24 mouse cellular contexts compared by ENCODE assay signal in the genomic region with DNA sequence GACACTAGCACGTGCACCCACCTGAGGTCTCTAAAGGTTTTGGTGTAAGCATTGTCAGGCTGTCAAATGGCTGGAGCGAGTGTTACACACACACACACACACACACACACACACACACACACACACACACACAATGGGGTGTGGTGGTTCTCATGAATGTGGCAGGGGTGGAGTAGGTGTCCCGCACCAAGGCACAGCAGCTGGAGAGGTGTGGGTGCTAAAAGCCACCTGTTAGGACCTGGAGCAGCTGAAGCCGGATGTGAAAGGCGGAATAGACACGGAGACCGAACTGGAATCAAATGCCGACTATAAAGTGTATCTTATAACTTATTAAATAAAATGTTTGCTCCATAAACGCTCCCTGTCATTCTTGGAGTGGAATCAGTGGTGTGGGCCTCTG. TPM values are rescaled to one million over a fixed set of nuclear protein-coding genes. Genes with fewer than 3 reads are reported as not detected.
DNase-seq lines count a peak whose midpoint lies in the region; ATAC-seq and TF ChIP-seq lines count a peak whose summit lies in the region.
"Had no signal": no experiment of that assay in that cellular context is flagged by ENCODE, and none has a peak within 500 bp of the region (broad histone marks: within the 10 kb centered on the region; RNA-seq: fewer than 3 reads in every experiment).

No protein-coding gene starts in this region.

- no peaks in the 10 kb centered on the region for H3K27me3 ChIP-seq in intestine, postnatal 0 days (replicated peaks; ENCODE audit: control insufficient read depth, insufficient read depth, low read length)
- no peaks in the 10 kb centered on the region for H3K27me3 ChIP-seq in intestine, embryonic 16.5 days (replicated peaks; ENCODE audit: control insufficient read depth, insufficient read depth, low read length)
- H3K27me3 ChIP-seq in liver, postnatal 0 days (ENCODE audit: insufficient read depth, low read length), result no peaks in the 10 kb centered on the region
- no peaks in the 10 kb centered on the region for H3K27me3 ChIP-seq in liver, embryonic 12.5 days (replicated peaks)
- H3K27me3 ChIP-seq: CH12.LX; embryonic facial prominence, embryonic 12.5 days; forebrain, embryonic 13.5 days; forebrain, embryonic 15.5 days had no signal

- DNase-seq in liver, postnatal 0 days, result no peak
- no peak for DNase-seq in c-Kit-positive CD71-positive TER-119-positive erythroid progenitor cells, embryonic 14.5 days (ENCODE audit: low spot score)
- DNase-seq: adrenal gland, adult 2 months; adrenal gland, postnatal 10 days; adrenal gland, postnatal 25 days; B cell, adult 2 months; cerebellum, adult 11-12 months; cerebellum, adult 2 months; cerebellum, adult 9-10 months; cerebellum, postnatal 10 days; cerebellum, postnatal 25 days; forebrain, postnatal 0 days had no signal

- no peaks in the 10 kb centered on the region for H3K9me3 ChIP-seq in intestine, postnatal 0 days (ENCODE audit: control insufficient read depth)
- H3K9me3 ChIP-seq in intestine, embryonic 16.5 days (ENCODE audit: control insufficient read depth, low read length), result no peaks in the 10 kb centered on the region
- H3K9me3 ChIP-seq in liver, postnatal 0 days (ENCODE audit: low read length), result no peaks in the 10 kb centered on the region
- no peaks in the 10 kb centered on the region for H3K9me3 ChIP-seq in liver, embryonic 12.5 days (replicated peaks)
- H3K9me3 ChIP-seq: embryonic facial prominence, embryonic 10.5 days; embryonic facial prominence, embryonic 12.5 days; forebrain, embryonic 13.5 days; forebrain, embryonic 15.5 days had no signal

- peaks cover 46% of the 10 kb centered on the region for H3K36me3 ChIP-seq in intestine, postnatal 0 days (ENCODE audit: control insufficient read depth, insufficient read depth)
- peaks cover 8% of the 10 kb centered on the region; the same call in 1 of the 2 replicates for H3K36me3 ChIP-seq in intestine, embryonic 16.5 days (ENCODE audit: control insufficient read depth, insufficient read depth, low read length)
- H3K36me3 ChIP-seq in liver, postnatal 0 days (replicated peaks; ENCODE audit: insufficient read depth, low read length), result 0 out of 2 replicates have a peak, but pooled peaks cover 4% of the 10 kb centered on the region
- H3K36me3 ChIP-seq in liver, embryonic 12.5 days, result peaks cover 27% of the 10 kb centered on the region

- H3K27ac ChIP-seq in intestine, postnatal 0 days (ENCODE audit: low read depth, low read length), result 0 out of 2 replicates have a peak overlapping the region, but pooled peaks have one; percentile 89
- no peak overlapping the region for H3K27ac ChIP-seq in intestine, embryonic 16.5 days (ENCODE audit: low read length)
- H3K27ac ChIP-seq in liver, postnatal 0 days (ENCODE audit: low read depth), result peak overlapping the region; percentile 80; the same call in 1 of the 2 replicates
- H3K27ac ChIP-seq in liver, embryonic 12.5 days, result no peak overlapping the region
- H3K27ac ChIP-seq: embryonic facial prominence, embryonic 10.5 days; embryonic facial prominence, embryonic 12.5 days; forebrain, embryonic 13.5 days; forebrain, embryonic 15.5 days had no signal

- no peak overlapping the region for H3K4me3 ChIP-seq in intestine, postnatal 0 days (ENCODE audit: low read depth, low read length)
- no peak overlapping the region for H3K4me3 ChIP-seq in intestine, embryonic 16.5 days (ENCODE audit: low read length)
- H3K4me3 ChIP-seq in liver, postnatal 0 days (ENCODE audit: low read depth, low read length), result no peak overlapping the region
- no peak overlapping the region for H3K4me3 ChIP-seq in liver, embryonic 12.5 days
- H3K4me3 ChIP-seq: embryonic facial prominence, embryonic 10.5 days; embryonic facial prominence, embryonic 12.5 days; forebrain, embryonic 13.5 days; forebrain, embryonic 15.5 days had no signal

- H3K4me2 ChIP-seq in intestine, postnatal 0 days (replicated peaks; ENCODE audit: low read depth), result no peak overlapping the region
- H3K4me2 ChIP-seq in intestine, embryonic 16.5 days (ENCODE audit: low read depth, low read length), result no peak overlapping the region
- H3K4me2 ChIP-seq in liver, postnatal 0 days (ENCODE audit: low read depth, low read length), result no peak overlapping the region
- no peak overlapping the region for H3K4me2 ChIP-seq in liver, embryonic 12.5 days
- H3K4me2 ChIP-seq: embryonic facial prominence, embryonic 12.5 days; forebrain, embryonic 13.5 days; forebrain, embryonic 15.5 days had no signal

- H3K9ac ChIP-seq in intestine, postnatal 0 days (ENCODE audit: low read depth, low read length), result no peak overlapping the region
- H3K9ac ChIP-seq in intestine, embryonic 16.5 days (ENCODE audit: low read depth, low read length), result no peak overlapping the region
- H3K9ac ChIP-seq in liver, postnatal 0 days (replicated peaks), result no peak overlapping the region
- H3K9ac ChIP-seq in liver, embryonic 12.5 days, result no peak overlapping the region
- H3K9ac ChIP-seq: embryonic facial prominence, embryonic 12.5 days; forebrain, embryonic 13.5 days; forebrain, embryonic 15.5 days; forebrain, postnatal 0 days had no signal

- H3K4me1 ChIP-seq in intestine, postnatal 0 days (replicated peaks; ENCODE audit: control insufficient read depth, insufficient read depth, low read length), result peaks cover 3% of the 10 kb centered on the region
- H3K4me1 ChIP-seq in intestine, embryonic 16.5 days (ENCODE audit: control insufficient read depth, insufficient read depth, low read length), result peaks cover 18% of the 10 kb centered on the region
- peaks cover 10% of the 10 kb centered on the region for H3K4me1 ChIP-seq in liver, postnatal 0 days (ENCODE audit: insufficient read depth)
- peaks cover 9% of the 10 kb centered on the region for H3K4me1 ChIP-seq in liver, embryonic 12.5 days

- no peak for ATAC-seq in intestine, postnatal 0 days
- no peak for ATAC-seq in intestine, embryonic 16.5 days
- ATAC-seq in liver, postnatal 0 days, result no peak
- no peak for ATAC-seq in liver, embryonic 12.5 days
- ATAC-seq: CD4-positive, CD25-positive, alpha-beta regulatory T cell, adult 4 months; forebrain, embryonic 13.5 days; forebrain, embryonic 15.5 days; forebrain, postnatal 0 days had no signal

- TF ChIP-seq CTCF in intestine, postnatal 0 days (IDR thresholded peaks at IDR 0.05; ENCODE audit: low read depth), result no peak
- TF ChIP-seq CTCF in liver, postnatal 0 days (IDR thresholded peaks at IDR 0.05; ENCODE audit: low read depth), result no peak

- 88% methylated on average over 9 of the region's 9 CpGs for WGBS in intestine, postnatal 0 days
- WGBS in intestine, embryonic 16.5 days, result 88% methylated on average over 9 of the region's 9 CpGs
- 79% methylated on average over 9 of the region's 9 CpGs for WGBS in liver, postnatal 0 days (ENCODE audit: insufficient replicate concordance)
- WGBS in liver, embryonic 12.5 days (ENCODE audit: insufficient replicate concordance), result 79% methylated on average over 9 of the region's 9 CpGs

- TF ChIP-seq EP300 in liver, postnatal 0 days (IDR thresholded peaks at IDR 0.05; ENCODE audit: low read depth), result no peak

RNA-seq across cellular contexts. Expression of a gene that starts 5.9 kb away (rescaled TPM):
- not detected in 2 replicates for polyA plus RNA-seq in intestine, postnatal 0 days (2015; fragmentation: Nextera tagmentation; extraction: Ambion mirVana)
- not detected in 2 replicates for polyA plus RNA-seq in intestine, embryonic 16.5 days (2015; fragmentation: Nextera tagmentation; extraction: Ambion mirVana)
- polyA plus RNA-seq in liver, postnatal 0 days (2015; fragmentation: Nextera tagmentation; extraction: Ambion mirVana), result not detected in 2 replicates
- polyA plus RNA-seq in liver, embryonic 12.5 days (2016; fragmentation: Nextera tagmentation; extraction: Ambion mirVana), result not detected in 2 replicates
- polyA plus RNA-seq: adrenal gland, adult 2 months; CD4-positive, CD25-positive, alpha-beta regulatory T cell, adult 4 months; cerebellum, adult 2 months; cortical plate, adult 2 months; embryonic facial prominence, embryonic 10.5 days; embryonic facial prominence, embryonic 12.5 days; embryonic facial prominence, embryonic 14.5 days; forebrain, embryonic 11.5 days; forebrain, embryonic 13.5 days; forebrain, embryonic 15.5 days; forebrain, postnatal 0 days had no signal

RNA-seq across cellular contexts. Expression of a gene that starts 43.1 kb away (rescaled TPM):
- 2.5 and 3.0 TPM in 2 replicates for polyA plus RNA-seq in intestine, postnatal 0 days (2015; fragmentation: Nextera tagmentation; extraction: Ambion mirVana)
- 1.7 and 1.9 TPM in 2 replicates for polyA plus RNA-seq in intestine, embryonic 16.5 days (2015; fragmentation: Nextera tagmentation; extraction: Ambion mirVana)
- polyA plus RNA-seq in liver, postnatal 0 days (2015; fragmentation: Nextera tagmentation; extraction: Ambion mirVana), result 12.1 and 13.2 TPM in 2 replicates
- polyA plus RNA-seq in liver, embryonic 12.5 days (2016; fragmentation: Nextera tagmentation; extraction: Ambion mirVana), result 0.72 and 0.79 TPM in 2 replicates
- polyA plus RNA-seq: forebrain, embryonic 11.5 days had no signal

RNA-seq across cellular contexts. Expression of a gene that starts 51.5 kb away (rescaled TPM):
- 11.3 and 11.8 TPM in 2 replicates for polyA plus RNA-seq in intestine, postnatal 0 days (2015; fragmentation: Nextera tagmentation; extraction: Ambion mirVana)
- polyA plus RNA-seq in intestine, embryonic 16.5 days (2015; fragmentation: Nextera tagmentation; extraction: Ambion mirVana), result 12.5 and 14.1 TPM in 2 replicates
- 29.8 and 34.0 TPM in 2 replicates for polyA plus RNA-seq in liver, postnatal 0 days (2015; fragmentation: Nextera tagmentation; extraction: Ambion mirVana)
- 8.2 and 10.6 TPM in 2 replicates for polyA plus RNA-seq in liver, embryonic 12.5 days (2016; fragmentation: Nextera tagmentation; extraction: Ambion mirVana)

Comparison
In these comparisons a context has a peak if more than half of its experiments do, and no peak if none do; other contexts are left out.
1. H3K27ac ChIP-seq: peak in intestine, postnatal 0 days (single experiment) and liver, postnatal 0 days (single experiment); none in intestine, embryonic 16.5 days (single experiment) and liver, embryonic 12.5 days (single experiment).